Mouse (Mus musculus) erythroblast, adult 5-6 weeks (primary cell): ENCODE measurements around the gene Cdca3. TPM values are rescaled to one million over a fixed set of nuclear protein-coding genes. Genes with fewer than 3 reads are reported as not detected.
"Not testable (repeated sequence)": the region's sequence is repeated elsewhere in the genome, so short reads cannot be mapped to it uniquely, and the experiment has no call there.

Source experiments
- ATAC-seq: replicated peaks from 2 replicates; pipeline ENCODE4 v1.8.0; 2016; ENCODE audit warnings: moderate number of reproducible peaks, mild to moderate bottlenecking, moderate TSS enrichment, inconsistent platforms; ENCODE audit not compliant: poor library complexity, low FRiP score, severe bottlenecking
- total RNA-seq, 2 experiments: library from RNA; stranded (forward) in 1 of 2; stranded (reverse) in 1 of 2; fragments of 150-400 nt in 1 of 2; fragments of 200-764, 138-1000 nt in 1 of 2; gene quantifications; 2 replicates each; pipeline versions ENCODE4 v1.2.3 to v1.2.4; 2015 to 2017; ENCODE audit warnings: low replicate concordance in 2 of 2

The Cdca3 gene
- total RNA-seq, 2 experiments from 2014 or later: 68.0 to 73.8 TPM

- ATAC-seq: peak; percentile 62
These were observed 20.9 kb upstream of the Cdca3 start, which contains the start of gene Spsb2 for GRCm38 (mm10) chr6:124808358-124809012. Spsb2 (plus strand) TSS chr6:124808661.

GRCm38 (mm10) chr6:124809052-124809774 lies 20.1 kb upstream of the Cdca3 start:
- ATAC-seq: peak; percentile 74

- 0 out of 2 replicates have a peak, but pooled peaks have one; percentile 1 for ATAC-seq
These were observed 19.4 kb upstream of the Cdca3 start for GRCm38 (mm10) chr6:124809775-124810538.

- not testable (repeated sequence) for ATAC-seq
These were observed 18.6 kb upstream of the Cdca3 start for GRCm38 (mm10) chr6:124810566-124811402.

GRCm38 (mm10) chr6:124811403-124811665 lies 18.0 kb upstream of the Cdca3 start:
- ATAC-seq: no peak

- ATAC-seq: no peak
These were observed 17.4 kb upstream of the Cdca3 start for GRCm38 (mm10) chr6:124811701-124812560.

- ATAC-seq: no peak
These were observed 16.5 kb upstream of the Cdca3 start for GRCm38 (mm10) chr6:124812848-124813247.

GRCm38 (mm10) chr6:124813496-124813895 lies 15.9 kb upstream of the Cdca3 start:
- 0 out of 2 replicates have a peak, but pooled peaks have one; percentile 13 for ATAC-seq

- peak; percentile 88 for ATAC-seq
These were observed 15.4 kb upstream of the Cdca3 start, which contains the start of gene Tpi1 for GRCm38 (mm10) chr6:124813933-124814332. Tpi1 (minus strand) TSS chr6:124814296.

GRCm38 (mm10) chr6:124814448-124814847 lies 14.9 kb upstream of the Cdca3 start:
- ATAC-seq: peak; percentile 17

- ATAC-seq: no peak
These were observed 14.2 kb upstream of the Cdca3 start for GRCm38 (mm10) chr6:124814858-124815774.

- no peak for ATAC-seq
These were observed 12.7 kb upstream of the Cdca3 start for GRCm38 (mm10) chr6:124816611-124817010.

GRCm38 (mm10) chr6:124817125-124817524 lies 12.2 kb upstream of the Cdca3 start:
- no peak for ATAC-seq

- no peak for ATAC-seq
These were observed 11.8 kb upstream of the Cdca3 start for GRCm38 (mm10) chr6:124817563-124817962.

GRCm38 (mm10) chr6:124817971-124818370 lies 11.4 kb upstream of the Cdca3 start:
- ATAC-seq: no peak

GRCm38 (mm10) chr6:124820891-124821290 lies 8.5 kb upstream of the Cdca3 start:
- ATAC-seq: no peak

- no peak for ATAC-seq
These were observed 7.3 kb upstream of the Cdca3 start for GRCm38 (mm10) chr6:124822049-124822448.

- no peak for ATAC-seq
These were observed 1.2 kb upstream of the Cdca3 start for GRCm38 (mm10) chr6:124828101-124828592.
